Mouse (Mus musculus) right cerebral cortex, postnatal 14 days (tissue): ENCODE data around the gene Tsx.
"Not testable (repeated sequence)": the region's sequence is repeated elsewhere in the genome, so short reads cannot be mapped to it uniquely, and the experiment has no call there.

Experiments used
- DNase-seq: peaks from one replicate; pipeline ENCODE4 v3.0.0; 2022

Gene Tsx

GRCm38 (mm10) chrX:103414167-103414566, at the start of gene Tsx:
Gene Tsx (plus strand): TSS chrX:103414467.
- DNase-seq, result no peak

GRCm38 (mm10) chrX:103366201-103366600, 48.1 kb upstream of the Tsx start:
- no peak for DNase-seq

GRCm38 (mm10) chrX:103368650-103369049, 45.6 kb upstream of the Tsx start:
- DNase-seq, result no peak

GRCm38 (mm10) chrX:103371221-103371620, 43.0 kb upstream of the Tsx start:
- no peak for DNase-seq

- DNase-seq, result no peak
Measured at GRCm38 (mm10) chrX:103371627-103372026, 42.6 kb upstream of the Tsx start.

GRCm38 (mm10) chrX:103374250-103374649, 40.0 kb upstream of the Tsx start:
- peak; percentile 5 for DNase-seq

GRCm38 (mm10) chrX:103384528-103384927, 29.7 kb upstream of the Tsx start:
- DNase-seq, result no peak

GRCm38 (mm10) chrX:103388131-103388530, 26.1 kb upstream of the Tsx start:
- no peak for DNase-seq

- DNase-seq, result no peak
Measured at GRCm38 (mm10) chrX:103393841-103394240, 20.4 kb upstream of the Tsx start.

GRCm38 (mm10) chrX:103405021-103405420, 9.2 kb upstream of the Tsx start:
- DNase-seq, result no peak

- DNase-seq, result no peak
Measured at GRCm38 (mm10) chrX:103421710-103422109, 7.4 kb downstream of the Tsx start, which contains the start of gene Gm26992. Gene Gm26992 (plus strand): TSS chrX:103422010.

- DNase-seq, result no peak
Measured at GRCm38 (mm10) chrX:103427677-103428076, 13.4 kb downstream of the Tsx start.

- no peak for DNase-seq
Measured at GRCm38 (mm10) chrX:103432293-103432692, 18.0 kb downstream of the Tsx start.

GRCm38 (mm10) chrX:103438023-103438422, 23.8 kb downstream of the Tsx start:
- no peak for DNase-seq

- DNase-seq, result no peak
Measured at GRCm38 (mm10) chrX:103440803-103441202, 26.5 kb downstream of the Tsx start.

- no peak for DNase-seq
Measured at GRCm38 (mm10) chrX:103443755-103444154, 29.5 kb downstream of the Tsx start.

GRCm38 (mm10) chrX:103447539-103448169, 33.4 kb downstream of the Tsx start:
- peak; percentile 25 for DNase-seq

GRCm38 (mm10) chrX:103448429-103448828, 34.2 kb downstream of the Tsx start:
- DNase-seq, result not testable (repeated sequence)

GRCm38 (mm10) chrX:103448943-103449722, 34.9 kb downstream of the Tsx start:
- DNase-seq, result not testable (repeated sequence)

- no peak for DNase-seq
Measured at GRCm38 (mm10) chrX:103452815-103453214, 38.5 kb downstream of the Tsx start.

- no peak for DNase-seq
Measured at GRCm38 (mm10) chrX:103460056-103460455, 45.8 kb downstream of the Tsx start.

- DNase-seq, result no peak
Measured at GRCm38 (mm10) chrX:103468998-103469397, 54.7 kb downstream of the Tsx start.

GRCm38 (mm10) chrX:103472346-103472745, 58.1 kb downstream of the Tsx start:
- no peak for DNase-seq
